Mouse (Mus musculus) kidney, postnatal 36 days (tissue): ENCODE results near the gene Col16a1.

Experiments used
- DNase-seq, 2 experiments: peaks; one replicate each; pipeline ENCODE4 v3.0.0; 2021 to 2022; ENCODE audit warnings: mixed read lengths in 2 of 2

Col16a1 gene

DNA sequence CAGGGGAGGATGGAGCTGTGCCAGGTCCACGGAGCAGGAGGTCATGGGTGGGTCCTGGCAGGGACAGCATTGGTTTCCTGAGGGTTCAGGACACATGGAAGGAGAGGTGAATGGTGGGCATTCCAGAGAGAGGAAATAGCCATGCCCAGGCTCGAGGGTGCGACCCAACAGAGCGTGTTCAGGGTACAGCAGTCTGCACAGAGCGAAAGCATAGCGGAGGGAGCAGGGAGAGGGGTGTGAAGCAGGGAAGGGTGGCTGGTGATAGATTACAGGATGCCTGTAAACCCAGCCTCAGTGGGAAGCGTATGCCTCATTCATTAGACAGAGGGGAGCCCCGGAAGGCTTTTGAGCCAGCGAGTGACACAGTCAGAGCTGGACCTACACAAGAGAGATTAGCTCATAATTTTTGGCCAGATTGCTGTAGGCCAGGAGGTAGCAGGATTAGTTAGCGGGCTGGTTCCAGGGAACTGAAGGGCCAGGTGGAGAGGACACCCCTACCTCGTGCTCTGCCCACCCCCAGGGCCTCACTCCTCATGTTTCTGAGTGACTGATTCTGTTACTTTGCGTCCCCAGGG, 37.7 kb downstream of the Col16a1 start:
- no peak for DNase-seq

- peak; percentile 87 to 96 for DNase-seq
Measured at GRCm38 (mm10) chr4:130087293-130087692, 39.7 kb downstream of the Col16a1 start.

DNA sequence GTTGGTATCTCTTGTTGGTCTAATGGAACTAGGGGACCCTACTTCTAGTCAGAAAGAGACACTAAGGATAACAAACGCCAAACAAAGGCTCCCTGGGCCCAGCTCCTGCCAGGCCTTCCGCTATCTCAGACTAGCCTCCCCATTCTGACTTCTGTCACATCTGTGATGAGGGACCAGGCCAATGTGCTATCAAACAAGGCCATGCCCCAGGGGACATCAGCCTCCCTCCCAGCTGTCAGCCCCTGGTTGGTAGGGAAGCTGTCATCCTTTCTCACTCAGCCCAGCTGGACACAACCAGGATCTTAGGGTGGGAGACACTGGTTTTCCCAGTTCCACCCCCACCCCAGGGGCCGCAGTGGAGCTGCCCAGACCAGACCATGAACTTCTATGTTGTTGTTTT, 47.5 kb downstream of the Col16a1 start:
- DNase-seq = no peak

- DNase-seq = no peak
Measured at GRCm38 (mm10) chr4:130101183-130101582, 53.5 kb downstream of the Col16a1 start.

- DNase-seq = peak in 1 of 2 experiments; percentile 40
Measured at GRCm38 (mm10) chr4:130102111-130102651, 54.5 kb downstream of the Col16a1 start, which contains the start of gene Pef1. Gene Pef1 (plus strand): TSS chr4:130102558.

DNA sequence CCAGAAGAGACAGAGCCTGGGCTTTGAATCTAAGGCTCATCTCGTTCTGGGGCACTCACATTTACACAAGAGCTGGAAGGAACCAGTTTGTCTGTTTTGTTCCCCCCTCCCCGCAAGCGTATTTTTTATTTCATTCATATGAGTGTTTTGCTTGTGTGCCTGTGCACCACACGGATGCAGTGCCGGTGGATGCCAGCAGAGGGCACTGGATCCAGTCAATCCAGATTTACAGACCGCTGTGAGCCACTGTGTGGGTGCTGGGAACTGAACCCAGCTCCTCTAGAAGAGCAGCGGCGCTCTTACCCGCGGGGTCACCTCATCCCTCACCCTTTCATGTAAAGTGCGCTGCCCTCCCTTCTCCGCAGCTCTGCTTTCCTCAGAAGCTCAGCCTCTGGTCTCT, 56.0 kb downstream of the Col16a1 start:
- no peak for DNase-seq

GRCm38 (mm10) chr4:130104584-130104983, 56.9 kb downstream of the Col16a1 start:
- peak; percentile 66 to 88 for DNase-seq

- DNase-seq = no peak
Measured at GRCm38 (mm10) chr4:130107065-130107443, 59.4 kb downstream of the Col16a1 start.

DNA sequence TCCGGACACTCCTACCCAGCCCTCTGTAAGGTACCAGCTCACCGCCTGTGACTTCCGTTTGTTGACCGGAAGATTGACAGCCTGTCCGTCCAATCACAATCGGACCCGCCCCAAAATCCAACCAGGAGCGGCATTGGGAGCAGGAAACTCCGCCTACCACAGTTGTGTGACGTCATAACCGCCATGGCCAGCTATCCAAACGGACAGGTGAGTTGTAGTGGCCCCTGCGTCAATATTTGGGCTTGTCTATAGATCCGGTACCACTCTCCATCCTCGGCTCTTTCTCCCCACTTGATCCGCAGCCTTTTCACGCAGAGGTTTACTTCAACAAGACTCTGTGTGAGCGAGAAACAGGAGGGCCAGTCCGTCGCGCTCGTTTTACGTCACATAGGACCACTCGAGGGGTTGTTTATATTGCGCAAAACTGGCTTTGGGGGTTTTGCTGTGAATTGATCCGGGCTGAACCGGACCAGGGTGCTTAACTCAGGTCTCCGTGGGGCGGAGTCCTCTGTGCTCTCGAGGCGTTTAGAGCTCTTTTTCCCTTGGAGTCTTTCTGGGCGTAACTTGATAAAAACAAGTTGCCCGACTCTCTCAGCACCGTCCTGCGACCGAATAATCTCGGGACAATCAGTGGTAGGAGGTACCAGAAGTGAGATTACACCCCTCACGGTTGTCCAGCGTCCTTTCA, 59.9 kb downstream of the Col16a1 start:
- DNase-seq = peak; percentile 100

- DNase-seq = no peak
Measured at GRCm38 (mm10) chr4:130108929-130109328, 61.3 kb downstream of the Col16a1 start.

DNA sequence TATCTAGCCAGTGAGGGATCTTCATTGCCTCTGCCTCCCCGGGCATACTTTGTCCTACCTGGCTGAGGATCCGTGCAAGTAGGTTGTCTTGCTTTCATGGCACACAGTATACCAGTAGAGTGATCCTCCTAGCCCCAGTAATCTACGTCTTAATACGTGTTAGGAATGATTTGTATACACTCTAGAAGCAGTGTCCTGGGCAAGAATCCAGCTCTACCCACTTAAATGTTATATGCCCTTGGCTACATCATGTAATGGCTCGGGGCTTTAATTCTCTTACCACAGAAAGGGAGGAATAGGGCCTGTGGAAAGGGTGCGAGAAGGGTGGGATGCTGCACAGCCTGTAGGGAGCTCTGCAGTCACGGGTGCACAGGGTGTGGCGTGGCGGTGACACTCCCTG, 62.0 kb downstream of the Col16a1 start:
- no peak for DNase-seq

DNA sequence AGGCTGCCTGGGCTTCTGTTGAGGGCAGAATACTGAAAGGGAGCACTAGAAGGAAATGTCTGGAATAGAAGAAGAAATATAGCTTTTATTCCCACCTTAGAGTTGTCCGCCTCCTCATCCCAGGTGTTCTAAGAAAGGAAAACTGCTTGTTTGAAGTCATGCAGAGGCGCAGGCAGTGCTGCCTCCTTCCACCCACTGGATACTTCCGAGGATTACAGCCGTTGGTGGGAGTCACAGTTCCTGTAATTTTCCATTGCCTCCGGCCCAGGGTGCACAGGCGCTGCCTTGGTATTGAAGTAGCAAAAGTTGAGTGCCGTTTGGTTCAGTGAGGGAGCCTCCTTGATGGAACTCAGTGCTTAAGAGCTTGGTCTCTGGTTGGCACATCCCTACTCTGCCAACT, 62.5 kb downstream of the Col16a1 start:
- peak in 1 of 2 experiments; percentile 33 for DNase-seq

GRCm38 (mm10) chr4:130112299-130112698, 64.7 kb downstream of the Col16a1 start:
- DNase-seq = no peak

GRCm38 (mm10) chr4:130112732-130113131, 65.1 kb downstream of the Col16a1 start:
- DNase-seq = no peak

DNA sequence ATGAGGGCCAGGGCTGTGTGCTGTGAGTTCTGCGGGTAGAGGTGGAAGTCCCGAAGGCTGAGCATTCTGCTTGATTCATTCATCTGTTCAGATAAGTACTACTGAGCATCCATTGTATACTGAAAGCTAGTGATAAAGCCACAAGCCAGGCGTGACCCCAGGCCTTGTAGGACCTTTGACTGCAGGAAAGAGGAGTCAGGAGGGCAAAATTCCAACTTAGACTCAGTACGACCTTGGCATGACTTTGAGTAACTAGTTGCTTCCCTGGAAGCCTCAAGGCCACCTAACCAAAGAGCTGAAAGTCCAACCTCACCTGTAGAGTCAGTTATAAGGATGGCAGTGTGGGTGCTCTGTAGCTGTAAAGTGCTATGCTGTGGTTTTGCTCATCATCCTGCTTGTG, 73.1 kb downstream of the Col16a1 start:
- DNase-seq = peak in 1 of 2 experiments; percentile 17

DNA sequence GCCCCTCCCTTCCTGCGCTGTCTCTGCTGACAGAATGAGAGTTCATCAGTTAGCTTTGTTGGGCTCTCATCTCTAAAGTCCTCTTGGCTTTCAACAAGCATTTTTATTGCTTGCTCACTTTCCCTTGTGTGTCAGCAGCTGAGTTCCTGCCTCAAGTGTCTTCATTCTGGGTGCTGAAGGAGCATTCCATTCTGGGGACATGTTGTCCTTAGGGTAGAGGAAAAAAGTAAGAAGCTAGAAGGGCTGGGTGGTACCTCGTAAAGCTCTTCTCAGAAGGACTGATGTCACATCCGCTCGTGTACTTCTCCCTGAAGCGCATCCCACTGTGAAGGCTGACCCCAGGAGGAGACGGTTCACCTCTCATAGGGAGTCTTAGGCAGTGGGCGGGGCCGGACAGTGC, 73.9 kb downstream of the Col16a1 start:
- DNase-seq = no peak

GRCm38 (mm10) chr4:130123020-130123419, 75.4 kb downstream of the Col16a1 start:
- DNase-seq = peak in 1 of 2 experiments; percentile 53

DNA sequence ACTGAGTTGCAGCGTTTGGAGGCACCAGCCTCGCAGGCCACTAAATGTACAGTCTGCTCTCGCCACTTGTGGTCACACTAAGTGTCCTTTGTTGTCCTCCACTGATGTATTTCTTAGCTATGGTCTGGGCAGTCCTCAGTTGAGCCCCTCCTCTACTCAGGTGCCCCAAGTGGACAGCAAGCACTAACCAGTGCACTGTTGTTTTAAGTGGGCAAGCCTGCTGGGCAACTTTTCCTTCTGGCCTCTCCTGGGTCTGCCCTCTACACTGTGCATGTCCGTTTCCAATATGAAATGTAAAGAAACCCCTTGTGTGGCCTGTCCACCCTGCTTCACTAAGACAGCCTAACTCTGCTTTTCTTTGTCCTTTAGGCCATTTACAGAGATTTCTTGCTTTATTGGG, 76.5 kb downstream of the Col16a1 start:
- no peak for DNase-seq

- peak; percentile 23 to 56 for DNase-seq
Measured at GRCm38 (mm10) chr4:130125164-130125563, 77.5 kb downstream of the Col16a1 start.

GRCm38 (mm10) chr4:130125935-130126334, 78.3 kb downstream of the Col16a1 start:
- no peak for DNase-seq

- no peak for DNase-seq
Measured at GRCm38 (mm10) chr4:130128907-130129306, 81.3 kb downstream of the Col16a1 start.

DNA sequence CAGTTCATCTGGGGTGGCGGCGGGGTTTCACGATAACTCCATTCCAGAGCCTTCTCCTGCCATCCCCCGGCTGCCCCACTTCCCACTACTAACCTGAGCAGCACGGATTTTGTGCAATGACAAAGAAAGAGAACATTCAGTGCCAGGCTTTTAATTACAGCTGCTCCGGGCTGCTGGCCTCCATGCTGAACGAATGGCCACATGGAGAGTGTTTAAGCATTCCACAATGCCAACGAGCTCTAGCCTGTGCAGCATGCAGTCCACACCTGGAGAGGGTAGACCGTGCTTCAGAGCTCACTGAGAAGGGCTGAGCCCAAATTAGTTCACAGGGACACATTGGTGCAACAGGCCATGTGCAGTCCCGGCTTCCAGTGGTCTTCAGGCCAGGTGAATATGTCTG, 82.4 kb downstream of the Col16a1 start:
- DNase-seq = peak; percentile 42 to 63

DNA sequence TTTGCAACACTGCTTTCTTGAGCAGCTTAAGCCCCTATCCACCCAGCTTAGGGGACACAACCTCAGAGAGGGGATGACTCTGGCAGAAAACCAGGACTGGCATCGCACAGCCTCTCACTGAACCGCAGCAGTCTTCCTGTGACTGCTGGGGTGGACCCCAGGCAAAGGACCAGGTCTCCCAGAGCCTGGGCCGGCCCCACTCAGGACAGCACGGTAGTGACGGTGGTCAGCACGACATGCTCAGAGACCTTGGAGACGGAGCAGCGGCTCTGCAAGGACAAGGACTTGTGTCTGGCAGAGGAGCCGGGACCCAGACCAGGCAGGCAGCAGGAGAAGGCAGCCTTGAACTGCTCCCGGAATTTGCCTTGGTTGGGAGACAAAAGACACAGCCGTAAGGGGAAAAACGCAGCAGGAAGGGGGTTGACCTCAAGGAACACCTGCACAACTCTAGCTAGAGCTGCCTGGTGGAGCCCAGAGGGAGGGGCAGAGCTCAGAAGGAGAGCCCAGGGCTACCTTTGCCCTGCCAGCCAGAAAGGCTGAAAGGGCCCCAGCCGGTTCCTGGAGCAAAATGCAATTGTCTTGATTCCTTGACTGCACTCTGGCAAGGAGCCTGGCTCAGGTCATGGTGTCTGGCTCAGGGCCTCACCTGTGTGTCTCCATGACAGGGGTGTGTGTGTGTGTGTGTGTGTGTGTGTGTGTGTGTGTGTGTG, 83.2 kb downstream of the Col16a1 start:
- DNase-seq = peak; percentile 83 to 86
